Mouse (Mus musculus) erythroblast, embryonic 14.5 days (primary cell): ENCODE results near the gene Hist3h2a. TPM values are rescaled to one million over a fixed set of nuclear protein-coding genes. Genes with fewer than 3 reads are reported as not detected.

ENCODE experiments used
- H3K27me3 ChIP-seq: 2 replicates; pipeline ENCODE4 v1.6.1; 2012; ENCODE audit warnings: inconsistent platforms; ENCODE audit not compliant: control insufficient read depth
- H3K36me3 ChIP-seq: 2 replicates; pipeline ENCODE4 v1.6.1; 2012; ENCODE audit warnings: mild to moderate bottlenecking, inconsistent platforms; ENCODE audit not compliant: control insufficient read depth
- H3K4me1 ChIP-seq: 2 replicates; pipeline ENCODE4 v1.6.1; 2012; ENCODE audit warnings: inconsistent platforms; ENCODE audit not compliant: control insufficient read depth
- H3K4me3 ChIP-seq: replicated peaks from 2 replicates; pipeline ENCODE3; 2012; ENCODE audit warnings: moderate library complexity, mild to moderate bottlenecking, inconsistent platforms
- H3K9me3 ChIP-seq: 2 replicates; pipeline ENCODE4 v1.6.1; 2012; ENCODE audit warnings: low read length, inconsistent platforms, mixed read lengths; ENCODE audit not compliant: control insufficient read depth
- GATA1 ChIP-seq: IDR thresholded peaks from 2 replicates; pipeline ENCODE4 v1.6.1; 2012; ENCODE audit warnings: low read length, inconsistent platforms, mixed read lengths
- TAL1 ChIP-seq: IDR thresholded peaks from 3 replicates; pipeline ENCODE4 v1.6.1; 2012; ENCODE audit warnings: low read length, inconsistent platforms, mixed read lengths
- polyA plus RNA-seq: library from polyadenylated mRNA; stranded (reverse); fragments of >175 nt; gene quantifications from 2 replicates; pipeline ENCODE4 v1.2.3, GENCODE M21; 2012

Hist3h2a gene
- polyA plus RNA-seq, 1 experiment, result 9.8 TPM

- Histone ChIP-seq H3K27me3 (peaks cover 32% of the 10 kb centered on the region), H3K4me3 (no peak overlapping the region)
Measured at GRCm38 (mm10) chr11:58995061-58995806, 40.7 kb downstream of the Hist3h2a start.

GRCm38 (mm10) chr11:58995807-58996370 lies 41.4 kb downstream of the Hist3h2a start:
- peaks cover 3% of the 10 kb centered on the region for H3K36me3 ChIP-seq
- no peaks in the 10 kb centered on the region for H3K9me3 ChIP-seq
- H3K4me3 ChIP-seq, result no peak overlapping the region
- peaks cover 32% of the 10 kb centered on the region for H3K27me3 ChIP-seq
- no peak for TF ChIP-seq GATA1
- no peak for TF ChIP-seq TAL1
- peaks cover 25% of the 10 kb centered on the region for H3K4me1 ChIP-seq

More at GRCm38 (mm10) chr11:58995061-58995806, 40.7 kb downstream of the Hist3h2a start:
- H3K4me1 ChIP-seq, result peaks cover 28% of the 10 kb centered on the region
- TF ChIP-seq GATA1, result no peak
- H3K9me3 ChIP-seq, result no peaks in the 10 kb centered on the region
- H3K36me3 ChIP-seq, result peaks cover 9% of the 10 kb centered on the region

- Histone ChIP-seq H3K36me3 (no peaks in the 10 kb centered on the region), H3K27me3 (peaks cover 32% of the 10 kb centered on the region), H3K9me3 (no peaks in the 10 kb centered on the region), H3K4me1 (peaks cover 22% of the 10 kb centered on the region), H3K4me3 (no peak overlapping the region)
- TF ChIP-seq TAL1, result no peak
- TF ChIP-seq GATA1, result no peak
Measured at GRCm38 (mm10) chr11:58997541-58997940, 43.1 kb downstream of the Hist3h2a start.

GRCm38 (mm10) chr11:58999158-58999557 lies 44.7 kb downstream of the Hist3h2a start:
- H3K4me1 ChIP-seq, result peaks cover 9% of the 10 kb centered on the region
- no peak for TF ChIP-seq GATA1
- no peak for TF ChIP-seq TAL1
- H3K27me3 ChIP-seq, result peaks cover 27% of the 10 kb centered on the region
- H3K4me3 ChIP-seq, result no peak overlapping the region
- no peaks in the 10 kb centered on the region for H3K36me3 ChIP-seq
- no peaks in the 10 kb centered on the region for H3K9me3 ChIP-seq

- Histone ChIP-seq H3K4me1 (peaks cover 2% of the 10 kb centered on the region), H3K4me3 (no peak overlapping the region), H3K9me3 (no peaks in the 10 kb centered on the region), H3K27me3 (peaks cover 21% of the 10 kb centered on the region), H3K36me3 (no peaks in the 10 kb centered on the region)
- TF ChIP-seq TAL1, result no peak
- TF ChIP-seq GATA1, result no peak
Measured at GRCm38 (mm10) chr11:58999830-59000229, 45.3 kb downstream of the Hist3h2a start.

- TF ChIP-seq GATA1 (no peak), TAL1 (no peak)
- H3K36me3 ChIP-seq, result no peaks in the 10 kb centered on the region
- H3K9me3 ChIP-seq, result no peaks in the 10 kb centered on the region
- H3K4me3 ChIP-seq, result no peak overlapping the region
- peaks cover 13% of the 10 kb centered on the region for H3K27me3 ChIP-seq
- no peaks in the 10 kb centered on the region for H3K4me1 ChIP-seq
Measured at GRCm38 (mm10) chr11:59000635-59001034, 46.1 kb downstream of the Hist3h2a start.

GRCm38 (mm10) chr11:59002327-59003079 lies 48.0 kb downstream of the Hist3h2a start:
- Histone ChIP-seq H3K4me1 (no peaks in the 10 kb centered on the region), H3K27me3 (no peaks in the 10 kb centered on the region), H3K9me3 (no peaks in the 10 kb centered on the region), H3K4me3 (no peak overlapping the region), H3K36me3 (no peaks in the 10 kb centered on the region)
- TF ChIP-seq GATA1 (no peak), TAL1 (no peak)

Other genes with a start within 250 kb of the Hist3h2a start
- not detected in 2 replicates for gene Olfr318, start 230.7 kb upstream of the Hist3h2a start, polyA plus RNA-seq
- gene Olfr317, start 215.5 kb upstream of the Hist3h2a start, polyA plus RNA-seq, result not detected in 2 replicates
- gene Olfr316, start 202.0 kb upstream of the Hist3h2a start, polyA plus RNA-seq, result not detected in 2 replicates
- not detected in 2 replicates for gene Olfr315, start 181.5 kb upstream of the Hist3h2a start, polyA plus RNA-seq
- gene Olfr314, start 171.7 kb upstream of the Hist3h2a start, polyA plus RNA-seq, result not detected in 2 replicates
- gene Fam183b, start 152.7 kb upstream of the Hist3h2a start, polyA plus RNA-seq, result not detected in 2 replicates
- not detected in 2 replicates for gene Olfr313, start 139.7 kb upstream of the Hist3h2a start, polyA plus RNA-seq
- not detected in 2 replicates for gene Olfr312, start 125.4 kb upstream of the Hist3h2a start, polyA plus RNA-seq
- gene Olfr311, start 115.4 kb upstream of the Hist3h2a start, polyA plus RNA-seq, result not detected in 2 replicates
- 0.01 TPM in 1 of 2 replicates, not detected in the other for gene Gm12258, start 107.5 kb upstream of the Hist3h2a start, polyA plus RNA-seq
- 0.04 and 0.05 TPM in 2 replicates for gene 2810021J22Rik, start 87.5 kb upstream of the Hist3h2a start, polyA plus RNA-seq
- 0.07 and 0.10 TPM in 2 replicates for gene Zfp39, start 50.5 kb upstream of the Hist3h2a start, polyA plus RNA-seq
- gene Btnl10, start 36.8 kb upstream of the Hist3h2a start, polyA plus RNA-seq, result 3.0 and 3.5 TPM in 2 replicates
- gene Rnf187, start 15.8 kb upstream of the Hist3h2a start, polyA plus RNA-seq, result 58.5 and 75.1 TPM in 2 replicates
- gene Hist3h2ba, start 5.8 kb upstream of the Hist3h2a start, polyA plus RNA-seq, result 5.1 and 5.4 TPM in 2 replicates
- gene Trim17, start within 50 bp of the Hist3h2a start, polyA plus RNA-seq, result 0.14 TPM in 1 of 2 replicates, not detected in the other
- gene Trim11, start 23.4 kb downstream of the Hist3h2a start, polyA plus RNA-seq, result 1.0 and 1.2 TPM in 2 replicates
- gene Obscn, start 181.7 kb downstream of the Hist3h2a start, polyA plus RNA-seq, result 0.01 and 0.03 TPM in 2 replicates
- gene Iba57, start 209.1 kb downstream of the Hist3h2a start, polyA plus RNA-seq, result 2.9 and 3.3 TPM in 2 replicates
- 0.03 TPM in 1 of 2 replicates, not detected in the other for gene Gjc2, start 228.5 kb downstream of the Hist3h2a start, polyA plus RNA-seq
- gene Guk1, start 237.5 kb downstream of the Hist3h2a start, polyA plus RNA-seq, result 1.9 and 3.8 TPM in 2 replicates
- gene Mrpl55, start 247.8 kb downstream of the Hist3h2a start, polyA plus RNA-seq, result 4.0 and 5.3 TPM in 2 replicates